In genomic region chr10:123265241-123265790, GRCm38 (mm10) we compare ENCODE assay signal across 9 mouse cellular contexts. TPM values are rescaled to one million over a fixed set of nuclear protein-coding genes. Genes with fewer than 3 reads are reported as not detected.
DNase-seq lines count a peak whose midpoint lies in the region; ATAC-seq and TF ChIP-seq lines count a peak whose summit lies in the region.
"Had no signal": no experiment of that assay in that cellular context is flagged by ENCODE, and none has a peak within 500 bp of the region (broad histone marks: within the 10 kb centered on the region; RNA-seq: fewer than 3 reads in every experiment).

No protein-coding gene starts in this region.

- peak in 1 of 2 experiments; percentile 16 for DNase-seq in cerebellum, adult 2 months
- DNase-seq in cerebellum, adult 11-12 months = no peak
- DNase-seq in ovary, postnatal 36 days (ENCODE audit: low spot score) = peak; percentile 6
- DNase-seq in ovary, postnatal 14 days (ENCODE audit: low spot score) = no peak
- DNase-seq in hindbrain, embryonic 10.5 days (ENCODE audit: low spot score) = peak; percentile 49
- peak; percentile 4 for DNase-seq in retina, postnatal 7 days (ENCODE audit: low read depth, low spot score)
- no peak for DNase-seq in spleen, adult 12 weeks (ENCODE audit: low spot score)

- no peaks in the 10 kb centered on the region for H3K4me1 ChIP-seq in cerebellum, adult 2 months (ENCODE audit: control insufficient read depth, insufficient read depth, low read length)
- H3K4me1 ChIP-seq in hindbrain, embryonic 10.5 days (replicated peaks) = peaks cover 24% of the 10 kb centered on the region
- peaks cover 13% of the 10 kb centered on the region for H3K4me1 ChIP-seq in limb, embryonic 13.5 days

- H3K9ac ChIP-seq in limb, embryonic 13.5 days = peak overlapping the region; percentile 75

- peaks cover 4% of the 10 kb centered on the region; the same call in 1 of the 2 replicates for H3K27me3 ChIP-seq in cerebellum, adult 2 months (ENCODE audit: control insufficient read depth, insufficient read depth, low read length)
- H3K27me3 ChIP-seq in hindbrain, embryonic 10.5 days (ENCODE audit: insufficient read depth, poor library complexity, severe bottlenecking) = peaks cover 40% of the 10 kb centered on the region
- H3K27me3 ChIP-seq in limb, embryonic 13.5 days = peaks cover 46% of the 10 kb centered on the region

- peak overlapping the region; percentile 95 for H3K4me2 ChIP-seq in limb, embryonic 13.5 days (replicated peaks)

- H3K9me3 ChIP-seq in hindbrain, embryonic 10.5 days = no peaks in the 10 kb centered on the region
- no peaks in the 10 kb centered on the region for H3K9me3 ChIP-seq in limb, embryonic 13.5 days

- H3K36me3 ChIP-seq in hindbrain, embryonic 10.5 days = no peaks in the 10 kb centered on the region
- H3K36me3 ChIP-seq in limb, embryonic 13.5 days = no peaks in the 10 kb centered on the region

- peak; percentile 24; the same call in 1 of the 2 replicates for ATAC-seq in limb, embryonic 13.5 days (ENCODE audit: low FRiP score, low read depth)

- no peak for TF ChIP-seq CTCF in cerebellum, adult 2 months (IDR thresholded peaks at IDR 0.05; ENCODE audit: borderline replicate concordance, insufficient read depth, low read depth, low read length)

- under 1% methylated on average over 50 of the region's 50 CpGs for WGBS in cerebellum, adult 2 months
- under 1% methylated on average over 50 of the region's 50 CpGs for WGBS in hindbrain, embryonic 10.5 days
- under 1% methylated on average over 50 of the region's 50 CpGs for WGBS in limb, embryonic 13.5 days

- no peak overlapping the region for H3K27ac ChIP-seq in cerebellum, adult 2 months (ENCODE audit: insufficient read depth, low read length)
- peak overlapping the region; percentile 72 for H3K27ac ChIP-seq in hindbrain, embryonic 10.5 days
- no peak overlapping the region for H3K27ac ChIP-seq in limb, embryonic 13.5 days

- peak overlapping the region; percentile 31 for H3K4me3 ChIP-seq in cerebellum, adult 2 months (replicated peaks; ENCODE audit: insufficient read depth, low read depth, low read length)
- H3K4me3 ChIP-seq in hindbrain, embryonic 10.5 days = peak overlapping the region; percentile 62
- H3K4me3 ChIP-seq in limb, embryonic 13.5 days = peak overlapping the region; percentile 63

- no peak for TF ChIP-seq POLR2A in cerebellum, adult 2 months (IDR thresholded peaks at IDR 0.05; ENCODE audit: borderline replicate concordance, insufficient read depth, low read length)

RNA-seq across cellular contexts. Expression of gene Fam19a2, which starts 1.5 kb away (rescaled TPM):
- 6.6 and 8.5 TPM in 2 replicates for polyA plus RNA-seq in cerebellum, adult 2 months (2012; rRNA removed)
- polyA plus RNA-seq in hindbrain, embryonic 10.5 days (2016; fragmentation: Nextera tagmentation; extraction: Ambion mirVana) = 3.1 and 3.7 TPM in 2 replicates
- 8.0 and 8.3 TPM in 2 replicates for polyA plus RNA-seq in limb, embryonic 13.5 days (2015; fragmentation: Nextera tagmentation; extraction: Ambion mirVana)
- polyA plus RNA-seq: spleen, adult 2 months had no signal

Comparison
In these comparisons a context has a peak if more than half of its experiments do, and no peak if none do; other contexts are left out.
1. DNase-seq: peak in ovary, postnatal 36 days (single experiment), hindbrain, embryonic 10.5 days (single experiment) and retina, postnatal 7 days (single experiment); none in cerebellum, adult 11-12 months (single experiment), ovary, postnatal 14 days (single experiment) and spleen, adult 12 weeks (single experiment).
2. Peak in every context shown above with its lines, with median percentiles within 50 percentile points of each other: H3K4me3 ChIP-seq.